Mouse (Mus musculus) adrenal gland, postnatal 10 days (tissue): ENCODE measurements at regions not wholly inside any gene's neighbourhood (a gene's known extent, or its start where the extent isn't known, plus 50 kb on each side); places are given as distances from the start of the nearest gene placed in this dataset.
"Not testable (repeated sequence)": the region's sequence is repeated elsewhere in the genome, so short reads cannot be mapped to it uniquely, and the experiment has no call there.

Experiments
- DNase-seq: peaks from one replicate; pipeline ENCODE4 v3.0.0; 2021; ENCODE audit warnings: mixed read lengths

DNA sequence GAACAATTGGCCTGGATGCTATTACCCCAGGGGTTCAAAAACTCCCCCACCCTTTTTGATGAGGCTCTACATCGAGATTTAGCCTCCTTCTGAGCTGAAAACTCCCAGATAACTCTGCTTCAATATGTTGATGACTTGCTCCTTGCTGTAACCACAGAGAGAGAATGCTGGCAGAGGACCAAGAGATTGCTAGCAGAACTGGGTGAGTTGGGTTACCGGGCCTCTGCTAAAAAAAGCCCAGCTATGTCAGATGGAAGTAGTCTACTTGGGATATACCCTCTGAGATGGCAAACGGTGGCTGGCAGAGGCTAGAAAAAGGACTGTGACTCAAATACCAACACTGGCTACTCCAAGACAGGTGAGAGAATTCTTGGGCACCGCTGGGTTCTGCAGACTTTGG is 63.9 kb upstream of the Gm906 start:
- DNase-seq = not testable (repeated sequence)

GRCm38 (mm10) chr13:50322512-50322911 is 72.4 kb upstream of the Gm906 start:
- peak; percentile 3 for DNase-seq

- peak; percentile 3 for DNase-seq
Observed at GRCm38 (mm10) chr13:50328614-50329013, 78.5 kb upstream of the Gm906 start.

GRCm38 (mm10) chr13:50344121-50344520 is 73.5 kb upstream of the Fbxw17 start:
- no peak for DNase-seq

DNA sequence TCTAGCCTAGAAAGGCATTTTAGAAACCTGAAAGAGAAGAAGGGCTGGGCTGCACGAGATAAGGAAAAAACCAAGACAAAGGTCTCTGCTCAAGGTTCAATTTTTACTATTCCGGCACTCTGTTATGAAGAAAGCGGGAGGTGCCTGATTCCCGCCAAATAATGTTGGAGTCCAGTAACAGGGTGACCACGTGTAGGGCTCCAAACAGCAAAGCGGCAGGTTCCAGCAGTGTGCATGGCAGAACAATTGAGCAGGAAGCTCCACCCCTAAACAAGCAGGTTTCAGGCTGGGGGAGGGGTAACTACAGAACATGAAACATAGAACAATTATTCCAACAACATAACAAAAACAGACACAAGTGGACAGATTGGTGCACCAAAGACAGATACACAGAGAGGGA is 65.7 kb upstream of the Fbxw17 start:
- no peak for DNase-seq

GRCm38 (mm10) chr13:50355265-50355664 is 62.4 kb upstream of the Fbxw17 start:
- DNase-seq = no peak

DNA sequence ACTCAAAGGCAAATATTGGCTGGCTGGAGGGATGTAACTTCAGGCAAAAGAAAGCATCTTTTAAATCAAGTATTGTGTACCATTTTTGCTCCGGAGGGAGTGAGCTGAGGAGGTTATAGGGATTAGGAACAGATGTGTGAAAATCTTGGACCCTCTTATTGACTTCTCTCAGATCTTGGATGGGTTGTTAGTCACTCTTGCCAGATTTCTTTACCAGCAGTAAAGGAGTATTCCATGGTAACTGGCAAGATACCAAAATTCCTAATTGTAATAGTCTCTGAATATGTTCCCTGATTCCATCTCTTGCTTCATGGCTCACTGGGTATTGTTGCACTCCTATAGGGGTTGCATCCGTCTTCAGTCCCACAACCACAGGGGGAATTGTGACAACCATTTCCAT is 58.1 kb upstream of the Fbxw17 start:
- no peak for DNase-seq
